Mouse (Mus musculus): ENCODE results near the gene Klf9. TPM values are rescaled to one million over a fixed set of nuclear protein-coding genes. Genes with fewer than 3 reads are reported as not detected.

Gene Klf9
- polyA plus RNA-seq, 2 experiments: 0.74 to 0.86 TPM

GRCm38 (mm10) chr19:23189744-23190143 lies 48.7 kb downstream of the Klf9 start:
- no peak for TF ChIP-seq EP300 (IDR thresholded peaks at IDR 0.05; ENCODE audit: low read depth)
- no peak for TF ChIP-seq CTCF (IDR thresholded peaks at IDR 0.05; ENCODE audit: low read depth)
- Histone ChIP-seq H3K36me3 (replicated peaks; ENCODE audit: control insufficient read depth, insufficient read depth, low read depth) (no peaks in the 10 kb centered on the region), H3K27me3 (ENCODE audit: control insufficient read depth, insufficient read depth, low read length) (no peaks in the 10 kb centered on the region), H3K4me3 (ENCODE audit: insufficient read depth in 1 of 2, low read depth in 2 of 2, low read length in 2 of 2) (no peak overlapping the region), H3K4me1 (replicated peaks; ENCODE audit: control insufficient read depth in 2 of 2, insufficient read depth in 2 of 2, low read length in 1 of 2) (no peaks in the 10 kb centered on the region), H3K27ac (no peak overlapping the region), H3K9ac (replicated peaks) (no peak overlapping the region), H3K9me3 (ENCODE audit: control insufficient read depth, low read length) (no peaks in the 10 kb centered on the region), H3K4me2 (ENCODE audit: low read depth) (no peak overlapping the region)
- WGBS (ENCODE audit: insufficient replicate concordance): 73% methylated on average over 1 of the region's 1 CpGs
- DNase-seq (ENCODE audit: low read depth in 3 of 3, low spot score in 3 of 3) (no peak), ATAC-seq (ENCODE audit: insufficient read depth) (no peak)

DNA sequence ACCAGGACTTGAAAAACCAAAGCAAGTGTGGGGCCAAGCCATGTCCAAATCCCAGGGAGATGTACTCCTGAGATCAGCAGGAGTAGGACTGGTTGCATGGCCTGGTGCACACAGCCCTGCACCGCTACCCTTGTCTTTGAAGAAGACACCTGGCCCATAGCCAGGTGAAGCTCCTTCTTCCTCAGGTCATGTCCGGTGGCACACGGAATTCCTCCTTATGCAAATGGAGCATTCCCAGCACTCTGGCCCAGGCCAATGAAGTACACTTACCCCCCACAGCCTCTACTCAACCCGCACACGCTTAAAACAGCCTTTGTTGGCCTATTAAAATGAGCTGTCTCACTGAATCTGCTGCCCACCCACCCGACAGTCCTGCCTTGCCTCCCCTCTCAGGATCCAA lies 50.5 kb downstream of the Klf9 start:
- DNase-seq (ENCODE audit: low read depth in 3 of 3, low spot score in 3 of 3) (no peak), ATAC-seq (ENCODE audit: insufficient read depth) (no peak)
- Histone ChIP-seq H3K4me2 (ENCODE audit: low read depth) (no peak overlapping the region), H3K27me3 (ENCODE audit: control insufficient read depth, insufficient read depth, low read length) (no peaks in the 10 kb centered on the region), H3K36me3 (replicated peaks; ENCODE audit: control insufficient read depth, insufficient read depth, low read depth) (no peaks in the 10 kb centered on the region), H3K27ac (no peak overlapping the region), H3K9me3 (ENCODE audit: control insufficient read depth, low read length) (no peaks in the 10 kb centered on the region), H3K9ac (replicated peaks) (no peak overlapping the region), H3K4me1 (replicated peaks; ENCODE audit: control insufficient read depth in 2 of 2, insufficient read depth in 2 of 2, low read length in 1 of 2) (no peaks in the 10 kb centered on the region), H3K4me3 (ENCODE audit: insufficient read depth in 1 of 2, low read depth in 2 of 2, low read length in 2 of 2) (no peak overlapping the region)
- TF ChIP-seq CTCF (IDR thresholded peaks at IDR 0.05; ENCODE audit: low read depth): no peak
- no peak for TF ChIP-seq EP300 (IDR thresholded peaks at IDR 0.05; ENCODE audit: low read depth)
- 80% methylated on average over 6 of the region's 6 CpGs for WGBS (ENCODE audit: insufficient replicate concordance)

- Histone ChIP-seq H3K9ac (replicated peaks) (no peak overlapping the region), H3K27me3 (ENCODE audit: control insufficient read depth, insufficient read depth, low read length) (no peaks in the 10 kb centered on the region), H3K36me3 (replicated peaks; ENCODE audit: control insufficient read depth, insufficient read depth, low read depth) (no peaks in the 10 kb centered on the region), H3K27ac (no peak overlapping the region), H3K4me2 (ENCODE audit: low read depth) (no peak overlapping the region), H3K9me3 (ENCODE audit: control insufficient read depth, low read length) (no peaks in the 10 kb centered on the region), H3K4me1 (replicated peaks; ENCODE audit: control insufficient read depth in 2 of 2, insufficient read depth in 2 of 2, low read length in 1 of 2) (no peaks in the 10 kb centered on the region), H3K4me3 (ENCODE audit: insufficient read depth in 1 of 2, low read depth in 2 of 2, low read length in 2 of 2) (no peak overlapping the region)
- ATAC-seq (ENCODE audit: insufficient read depth): no peak
- no peak for DNase-seq (ENCODE audit: low read depth in 3 of 3, low spot score in 3 of 3)
- TF ChIP-seq EP300 (IDR thresholded peaks at IDR 0.05; ENCODE audit: low read depth) (no peak), CTCF (IDR thresholded peaks at IDR 0.05; ENCODE audit: low read depth) (no peak)
- WGBS (ENCODE audit: insufficient replicate concordance): 32% methylated on average over 3 of the region's 3 CpGs
Measured at GRCm38 (mm10) chr19:23193076-23193475, 52.0 kb downstream of the Klf9 start.

GRCm38 (mm10) chr19:23202106-23202505 lies 61.1 kb downstream of the Klf9 start:
- peaks cover 0 to 9% of the 10 kb centered on the region in 2 experiments; a peak in 3 of 4 replicates for H3K4me1 ChIP-seq (replicated peaks; ENCODE audit: control insufficient read depth in 2 of 2, insufficient read depth in 2 of 2, low read length in 1 of 2)
- H3K9me3 ChIP-seq (ENCODE audit: control insufficient read depth, low read length): no peaks in the 10 kb centered on the region
- TF ChIP-seq CTCF (IDR thresholded peaks at IDR 0.05; ENCODE audit: low read depth): no peak
- ATAC-seq (ENCODE audit: insufficient read depth): no peak
- H3K27me3 ChIP-seq (ENCODE audit: control insufficient read depth, insufficient read depth, low read length): no peaks in the 10 kb centered on the region
- no peak for DNase-seq (ENCODE audit: low read depth in 3 of 3, low spot score in 3 of 3)
- no peak overlapping the region for H3K4me3 ChIP-seq (ENCODE audit: insufficient read depth in 1 of 2, low read depth in 2 of 2, low read length in 2 of 2)
- peaks cover 7% of the 10 kb centered on the region for H3K36me3 ChIP-seq (replicated peaks; ENCODE audit: control insufficient read depth, insufficient read depth, low read depth)
- H3K27ac ChIP-seq: no peak overlapping the region
- 90% methylated on average over 5 of the region's 5 CpGs for WGBS (ENCODE audit: insufficient replicate concordance)
- H3K9ac ChIP-seq (replicated peaks): no peak overlapping the region
- H3K4me2 ChIP-seq (ENCODE audit: low read depth): no peak overlapping the region

DNA sequence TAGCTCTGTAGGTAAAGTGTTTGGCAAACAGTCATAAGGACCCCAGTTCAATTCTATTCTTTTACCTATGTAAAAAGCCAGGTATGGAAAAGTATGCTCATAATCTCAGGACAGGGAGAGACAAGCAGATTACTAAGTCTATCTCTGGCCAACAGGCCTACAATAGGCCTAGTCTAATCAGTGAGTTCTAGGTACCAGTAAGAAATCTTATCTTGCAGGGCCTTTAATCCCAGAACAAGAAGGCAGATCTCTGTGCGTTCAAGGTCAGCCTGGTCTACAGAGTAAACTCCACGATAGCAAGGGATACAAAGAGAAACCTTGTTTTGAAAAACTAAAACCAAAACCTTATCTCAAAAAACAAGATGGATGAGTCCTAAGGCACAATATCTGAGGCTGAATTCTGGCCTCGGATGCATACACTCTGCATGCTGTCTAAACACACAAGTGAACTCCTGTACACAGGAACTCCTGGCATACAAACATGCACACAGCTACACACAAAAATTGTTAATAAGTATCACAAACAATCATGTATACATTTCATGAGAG lies 62.6 kb downstream of the Klf9 start:
- DNase-seq (ENCODE audit: low read depth in 3 of 3, low spot score in 3 of 3) (peak; percentile 6 to 20 (median 7)), ATAC-seq (ENCODE audit: insufficient read depth) (peak; percentile 76; the same call in 1 of the 2 replicates)
- peaks cover 0 to 9% of the 10 kb centered on the region in 2 experiments; a peak in 3 of 4 replicates for H3K4me1 ChIP-seq (replicated peaks; ENCODE audit: control insufficient read depth in 2 of 2, insufficient read depth in 2 of 2, low read length in 1 of 2)
- H3K4me3 ChIP-seq (ENCODE audit: insufficient read depth in 1 of 2, low read depth in 2 of 2, low read length in 2 of 2): no peak overlapping the region
- no peaks in the 10 kb centered on the region for H3K27me3 ChIP-seq (ENCODE audit: control insufficient read depth, insufficient read depth, low read length)
- H3K4me2 ChIP-seq (ENCODE audit: low read depth): no peak overlapping the region
- no peaks in the 10 kb centered on the region for H3K9me3 ChIP-seq (ENCODE audit: control insufficient read depth, low read length)
- peaks cover 11% of the 10 kb centered on the region for H3K36me3 ChIP-seq (replicated peaks; ENCODE audit: control insufficient read depth, insufficient read depth, low read depth)
- 15% methylated on average over 3 of the region's 3 CpGs for WGBS (ENCODE audit: insufficient replicate concordance)
- H3K27ac ChIP-seq: no peak overlapping the region
- H3K9ac ChIP-seq (replicated peaks): no peak overlapping the region
- TF ChIP-seq CTCF (IDR thresholded peaks at IDR 0.05; ENCODE audit: low read depth) (no peak), EP300 (IDR thresholded peaks at IDR 0.05; ENCODE audit: low read depth) (peak; percentile 62)
